Mouse (Mus musculus): ENCODE results near the gene Prss22. TPM values are rescaled to one million over a fixed set of nuclear protein-coding genes. Genes with fewer than 3 reads are reported as not detected.
"Not testable (repeated sequence)": the region's sequence is repeated elsewhere in the genome, so short reads cannot be mapped to it uniquely, and the experiment has no call there.

The Prss22 gene
- polyA plus RNA-seq, 1 experiment from 2014 or later, result 0.15 TPM

GRCm38 (mm10) chr17:23968780-23969179 is 29.1 kb downstream of the Prss22 start:
- Histone ChIP-seq H3K27me3 (replicated peaks) (no peaks in the 10 kb centered on the region; the same call in 1 of the 2 replicates), H3K9ac (no peak overlapping the region), H3K4me3 (no peak overlapping the region), H3K36me3 (no peaks in the 10 kb centered on the region), H3K27ac (replicated peaks) (no peak overlapping the region), H3K4me2 (no peak overlapping the region), H3K9me3 (no peaks in the 10 kb centered on the region), H3K4me1 (no peaks in the 10 kb centered on the region)
- no peak for ATAC-seq (ENCODE audit: extremely low read depth, insufficient number of reproducible peaks, low FRiP score, low TSS enrichment)
- 49% methylated on average over 2 of the region's 2 CpGs for WGBS

GRCm38 (mm10) chr17:23966658-23967401 is 31.1 kb downstream of the Prss22 start:
- Histone ChIP-seq H3K27me3 (replicated peaks) (no peaks in the 10 kb centered on the region; the same call in 1 of the 2 replicates), H3K4me1 (no peaks in the 10 kb centered on the region), H3K9me3 (no peaks in the 10 kb centered on the region), H3K4me3 (no peak overlapping the region), H3K27ac (replicated peaks) (no peak overlapping the region), H3K4me2 (no peak overlapping the region), H3K9ac (no peak overlapping the region), H3K36me3 (no peaks in the 10 kb centered on the region)
- ATAC-seq (ENCODE audit: extremely low read depth, insufficient number of reproducible peaks, low FRiP score, low TSS enrichment), result no peak
- WGBS, result 70% methylated on average over 10 of the region's 10 CpGs

GRCm38 (mm10) chr17:23965805-23966425 is 32.0 kb downstream of the Prss22 start:
- no peak for ATAC-seq (ENCODE audit: extremely low read depth, insufficient number of reproducible peaks, low FRiP score, low TSS enrichment)
- H3K27me3 ChIP-seq (replicated peaks), result no peaks in the 10 kb centered on the region; the same call in 1 of the 2 replicates
- H3K36me3 ChIP-seq, result no peaks in the 10 kb centered on the region
- peak overlapping the region; percentile 16; the same call in 1 of the 2 replicates for H3K9ac ChIP-seq
- no peak overlapping the region for H3K4me2 ChIP-seq
- no peak overlapping the region for H3K27ac ChIP-seq (replicated peaks)
- 43% methylated on average over 6 of the region's 6 CpGs for WGBS
- no peaks in the 10 kb centered on the region for H3K4me1 ChIP-seq
- H3K4me3 ChIP-seq, result no peak overlapping the region
- no peaks in the 10 kb centered on the region for H3K9me3 ChIP-seq

- H3K9me3 ChIP-seq, result no peaks in the 10 kb centered on the region
- H3K27ac ChIP-seq (replicated peaks), result no peak overlapping the region
- H3K36me3 ChIP-seq, result no peaks in the 10 kb centered on the region
- 63% methylated on average over 4 of the region's 4 CpGs for whole genome bisulfite sequencing
- H3K4me1 ChIP-seq, result no peaks in the 10 kb centered on the region
- H3K4me3 ChIP-seq, result no peak overlapping the region
- no peak overlapping the region for H3K9ac ChIP-seq
- H3K4me2 ChIP-seq, result no peak overlapping the region
- ATAC-seq (ENCODE audit: extremely low read depth, insufficient number of reproducible peaks, low FRiP score, low TSS enrichment), result no peak
- H3K27me3 ChIP-seq (replicated peaks), result no peaks in the 10 kb centered on the region
Observed at GRCm38 (mm10) chr17:23961573-23962122, 36.3 kb downstream of the Prss22 start.

- no peak overlapping the region for H3K9ac ChIP-seq
- no peaks in the 10 kb centered on the region for H3K4me1 ChIP-seq
- no peak overlapping the region for H3K4me2 ChIP-seq
- H3K27me3 ChIP-seq (replicated peaks), result 0 out of 2 replicates have a peak, but pooled peaks cover 3% of the 10 kb centered on the region
- no peak for ATAC-seq (ENCODE audit: extremely low read depth, insufficient number of reproducible peaks, low FRiP score, low TSS enrichment)
- 36% methylated on average over 3 of the region's 3 CpGs for WGBS
- no peak overlapping the region for H3K27ac ChIP-seq (replicated peaks)
- no peaks in the 10 kb centered on the region for H3K36me3 ChIP-seq
- H3K9me3 ChIP-seq, result no peaks in the 10 kb centered on the region
- no peak overlapping the region for H3K4me3 ChIP-seq
Observed at GRCm38 (mm10) chr17:23960084-23960738, 37.7 kb downstream of the Prss22 start.

- Histone ChIP-seq H3K9me3 (no peaks in the 10 kb centered on the region), H3K4me2 (no peak within 1 kb of the TSS), H3K4me3 (no peak within 1 kb of the TSS), H3K36me3 (no peaks in the 10 kb centered on the region), H3K4me1 (no peaks in the 10 kb centered on the region), H3K27ac (replicated peaks) (no peak within 1 kb of the TSS), H3K27me3 (replicated peaks) (0 out of 2 replicates have a peak, but pooled peaks cover 5% of the 10 kb centered on the region), H3K9ac (no peak within 1 kb of the TSS)
- WGBS, result 65% methylated on average over 5 of the region's 5 CpGs
- ATAC-seq (ENCODE audit: extremely low read depth, insufficient number of reproducible peaks, low FRiP score, low TSS enrichment), result no peak
Observed at GRCm38 (mm10) chr17:23955174-23955573, 42.7 kb downstream of the Prss22 start, which contains the start of gene Sbpl. TSS of gene Sbpl (minus strand) at chr17:23955274.

GRCm38 (mm10) chr17:23950828-23951227 is 47.1 kb downstream of the Prss22 start:
- not testable (repeated sequence) for H3K4me1 ChIP-seq; H3K27me3 ChIP-seq (replicated peaks); H3K9ac ChIP-seq; H3K9me3 ChIP-seq; ATAC-seq (ENCODE audit: extremely low read depth, insufficient number of reproducible peaks, low FRiP score, low TSS enrichment); H3K4me2 ChIP-seq; H3K36me3 ChIP-seq; H3K4me3 ChIP-seq; H3K27ac ChIP-seq (replicated peaks)
- WGBS, result 68% methylated on average over 4 of the region's 4 CpGs

- no peak overlapping the region for H3K4me2 ChIP-seq
- no peaks in the 10 kb centered on the region for H3K4me1 ChIP-seq
- WGBS, result 57% methylated on average over 2 of the region's 2 CpGs
- ATAC-seq (ENCODE audit: extremely low read depth, insufficient number of reproducible peaks, low FRiP score, low TSS enrichment), result no peak
- H3K9ac ChIP-seq, result no peak overlapping the region
- no peaks in the 10 kb centered on the region for H3K36me3 ChIP-seq
- no peak overlapping the region for H3K4me3 ChIP-seq
- H3K9me3 ChIP-seq, result no peaks in the 10 kb centered on the region
- H3K27me3 ChIP-seq (replicated peaks), result 0 out of 2 replicates have a peak, but pooled peaks cover under 1% of the 10 kb centered on the region
- H3K27ac ChIP-seq (replicated peaks), result no peak overlapping the region
Observed at GRCm38 (mm10) chr17:23949068-23949467, 48.8 kb downstream of the Prss22 start.

GRCm38 (mm10) chr17:23947486-23947885 is 50.4 kb downstream of the Prss22 start:
- not testable (repeated sequence) for H3K27ac ChIP-seq (replicated peaks); H3K9me3 ChIP-seq; H3K4me3 ChIP-seq; H3K36me3 ChIP-seq; H3K4me1 ChIP-seq; H3K27me3 ChIP-seq (replicated peaks); H3K4me2 ChIP-seq; H3K9ac ChIP-seq; ATAC-seq (ENCODE audit: extremely low read depth, insufficient number of reproducible peaks, low FRiP score, low TSS enrichment)
- WGBS, result 69% methylated on average over 4 of the region's 4 CpGs
